Mouse (Mus musculus) CH12.LX (cell line): ENCODE data around the gene Krt23. TPM values are rescaled to one million over a fixed set of nuclear protein-coding genes. Genes with fewer than 3 reads are reported as not detected.

Experiments used
- DNase-seq: peaks from one replicate; pipeline ENCODE4 v3.0.0-alpha.2; 2013; ENCODE audit errors: extremely low read depth
- H3K27ac ChIP-seq: 2 replicates; pipeline ENCODE4 v1.5.1; 2012; ENCODE audit warnings: low read depth, mild to moderate bottlenecking, control low read depth, moderate library complexity; ENCODE audit not compliant: insufficient read depth
- H3K27me3 ChIP-seq: replicated peaks from 2 replicates; pipeline ENCODE3; 2012; ENCODE audit warnings: inconsistent platforms
- H3K36me3 ChIP-seq, 2 experiments: replicated peaks in 1 of 2; 2 replicates each; pipeline versions ENCODE3 to v1.6.1; 2012; ENCODE audit warnings: inconsistent platforms in 1 of 2, low read length in 1 of 2, mild to moderate bottlenecking in 1 of 2, mixed read lengths in 1 of 2, moderate library complexity in 1 of 2; ENCODE audit not compliant: control insufficient read depth in 1 of 2, insufficient read depth in 1 of 2
- H3K4me1 ChIP-seq, 2 experiments: 2 replicates each; pipeline ENCODE4 v1.6.1; 2012; ENCODE audit warnings: inconsistent platforms in 1 of 2, moderate library complexity in 1 of 2; ENCODE audit not compliant: insufficient read depth in 2 of 2, control insufficient read depth in 1 of 2
- H3K4me2 ChIP-seq: 2 replicates; pipeline ENCODE4 v1.6.1; 2012; ENCODE audit warnings: low read depth, mild to moderate bottlenecking, control low read depth; ENCODE audit not compliant: poor library complexity, insufficient read depth, severe bottlenecking
- H3K4me3 ChIP-seq, 3 experiments: fragments of 150-350 bp in 1 of 3; sonication (generic) in 1 of 3; replicated peaks in 1 of 3; 2 replicates each; pipeline versions ENCODE3 to v1.5.1; 2011 to 2012; ENCODE audit warnings: low read depth in 2 of 3, low read length in 2 of 3, mild to moderate bottlenecking in 2 of 3, moderate library complexity in 2 of 3, control low read depth in 1 of 3, improper control_type of control experiment in 1 of 3, inconsistent platforms in 1 of 3, mixed read lengths in 1 of 3; ENCODE audit not compliant: poor library complexity in 1 of 3
- H3K79me2 ChIP-seq: replicated peaks from 2 replicates; pipeline ENCODE4 v1.6.1; 2012; ENCODE audit warnings: mild to moderate bottlenecking, moderate library complexity; ENCODE audit not compliant: control insufficient read depth, poor library complexity, insufficient read depth, severe bottlenecking; ENCODE audit errors: extremely low read depth
- H3K9ac ChIP-seq: 2 replicates; pipeline ENCODE4 v1.6.1; 2012; ENCODE audit warnings: low read depth, mild to moderate bottlenecking, control low read depth, moderate library complexity; ENCODE audit not compliant: insufficient read depth
- H3K9me3 ChIP-seq: replicated peaks from 2 replicates; pipeline ENCODE3; 2012; ENCODE audit warnings: low read length, inconsistent platforms, mixed read lengths
- BHLHE40 ChIP-seq: IDR thresholded peaks from 2 replicates; pipeline ENCODE4 v1.6.1; 2011; ENCODE audit warnings: mild to moderate bottlenecking, low read depth, low read length, improper control_type of control experiment
- CTCF ChIP-seq, 2 experiments: IDR thresholded peaks in 1 of 2; conservative IDR thresholded peaks in 1 of 2; 2 replicates each; pipeline ENCODE4 v1.5.1; 2011 to 2012; ENCODE audit warnings: low read depth in 2 of 2, low read length in 2 of 2, improper control_type of control experiment in 1 of 2, inconsistent platforms in 1 of 2, mild to moderate bottlenecking in 1 of 2, moderate library complexity in 1 of 2
- E2F4 ChIP-seq: IDR thresholded peaks from 2 replicates; pipeline ENCODE4 v1.6.1; 2011; ENCODE audit warnings: low read depth, low read length, improper control_type of control experiment; ENCODE audit not compliant: insufficient replicate concordance
- ELF1 ChIP-seq: IDR thresholded peaks from 2 replicates; pipeline ENCODE4 v1.6.1; 2014; ENCODE audit warnings: low read depth, mild to moderate bottlenecking, inconsistent platforms, low read length, improper control_type of control experiment
- IRF4 ChIP-seq: IDR thresholded peaks from 2 replicates; pipeline ENCODE4 v1.6.1; 2014; ENCODE audit warnings: low read depth, mild to moderate bottlenecking, inconsistent platforms, low read length, improper control_type of control experiment
- JUND ChIP-seq: conservative IDR thresholded peaks from 2 replicates; pipeline ENCODE4 v1.6.1; 2011; ENCODE audit warnings: low read depth, low read length, improper control_type of control experiment
- KAT2A ChIP-seq: IDR thresholded peaks from 2 replicates; pipeline ENCODE4 v1.6.1; 2012; ENCODE audit warnings: low read length, improper control_type of control experiment, inconsistent platforms; ENCODE audit not compliant: insufficient replicate concordance
- MAFK ChIP-seq: IDR thresholded peaks from 2 replicates; pipeline ENCODE4 v1.6.1; 2011; ENCODE audit warnings: low read length, improper control_type of control experiment; ENCODE audit not compliant: insufficient replicate concordance
- MAX ChIP-seq: IDR thresholded peaks from 2 replicates; pipeline ENCODE4 v1.6.1; 2011; ENCODE audit warnings: low read length, improper control_type of control experiment
- MAZ ChIP-seq: IDR thresholded peaks from 2 replicates; pipeline ENCODE4 v1.6.1; 2012; ENCODE audit warnings: low read depth, mild to moderate bottlenecking, inconsistent platforms, low read length, improper control_type of control experiment, moderate library complexity
- MEF2A ChIP-seq: IDR thresholded peaks from 2 replicates; pipeline ENCODE4 v1.6.1; 2014; ENCODE audit warnings: low read depth, mild to moderate bottlenecking, inconsistent platforms, low read length, improper control_type of control experiment, borderline replicate concordance
- MXI1 ChIP-seq: IDR thresholded peaks from 2 replicates; pipeline ENCODE4 v1.6.1; 2011; ENCODE audit warnings: mild to moderate bottlenecking, low read depth, low read length, improper control_type of control experiment
- MYC ChIP-seq: IDR thresholded peaks from 2 replicates; pipeline ENCODE4 v1.6.1; 2011; ENCODE audit warnings: low read depth, mild to moderate bottlenecking, improper control_type of control experiment, low read length
- NRF1 ChIP-seq: IDR thresholded peaks from 2 replicates; pipeline ENCODE4 v1.6.1; 2014; ENCODE audit warnings: low read depth, mild to moderate bottlenecking, inconsistent platforms, low read length, improper control_type of control experiment, moderate library complexity
- PAX5 ChIP-seq: IDR thresholded peaks from 2 replicates; pipeline ENCODE4 v1.6.1; 2012; ENCODE audit warnings: low read length, inconsistent platforms, mixed read lengths
- POLR2A ChIP-seq: IDR thresholded peaks from 2 replicates; pipeline ENCODE4 v1.6.1; 2011; ENCODE audit warnings: low read depth, mild to moderate bottlenecking, improper control_type of control experiment, low read length
- POLR2AphosphoS2 ChIP-seq: IDR thresholded peaks from 2 replicates; pipeline ENCODE4 v1.6.1; 2011; ENCODE audit warnings: low read depth, low read length, improper control_type of control experiment
- RAD21 ChIP-seq: IDR thresholded peaks from 2 replicates; pipeline ENCODE4 v1.6.1; 2011; ENCODE audit warnings: low read depth, mild to moderate bottlenecking, low read length, improper control_type of control experiment, moderate library complexity
- RCOR1 ChIP-seq: conservative IDR thresholded peaks from 2 replicates; pipeline ENCODE4 v1.6.1; 2012; ENCODE audit warnings: low read depth, mild to moderate bottlenecking, inconsistent platforms, low read length, improper control_type of control experiment
- SIN3A ChIP-seq: IDR thresholded peaks from 2 replicates; pipeline ENCODE4 v1.6.1; 2012; ENCODE audit warnings: low read length, improper control_type of control experiment, inconsistent platforms
- SMC3 ChIP-seq: IDR thresholded peaks from 2 replicates; pipeline ENCODE4 v1.6.1; 2011; ENCODE audit warnings: low read depth, low read length, improper control_type of control experiment
- TBP ChIP-seq: conservative IDR thresholded peaks from 2 replicates; pipeline ENCODE4 v1.6.1; 2011; ENCODE audit warnings: low read depth, low read length, improper control_type of control experiment
- TCF12 ChIP-seq: IDR thresholded peaks from 2 replicates; pipeline ENCODE4 v1.6.1; 2014; ENCODE audit warnings: low read depth, mild to moderate bottlenecking, inconsistent platforms, low read length, improper control_type of control experiment
- ZC3H11A ChIP-seq: IDR thresholded peaks from 2 replicates; pipeline ENCODE4 v1.6.1; 2012; ENCODE audit warnings: low read depth, mild to moderate bottlenecking, inconsistent platforms, low read length, improper control_type of control experiment
- ZKSCAN1 ChIP-seq: IDR thresholded peaks from 2 replicates; pipeline ENCODE4 v1.6.1; 2012; ENCODE audit warnings: low read depth, inconsistent platforms, low read length, improper control_type of control experiment, borderline replicate concordance
- ZMIZ1 ChIP-seq: IDR thresholded peaks from 2 replicates; pipeline ENCODE4 v1.6.1; 2012; ENCODE audit warnings: low read depth, mild to moderate bottlenecking, inconsistent platforms, low read length, improper control_type of control experiment
- ZNF384 ChIP-seq: IDR thresholded peaks from 2 replicates; pipeline ENCODE4 v1.6.1; 2012; ENCODE audit warnings: low read depth, low read length, improper control_type of control experiment, inconsistent platforms
- dilution Hi-C: fragments of 300-500 bp; cut with MboI; formaldehyde crosslinking; loops from 2 replicates; pipeline ENCODE4 v1.14.3; 2020; ENCODE audit warnings: low sequenced_read_pairs; ENCODE audit not compliant: extremely low pct_unique_long_range_greater_than_20kb, extremely low pct_ligation_motif_present
- in situ Hi-C: fragments of 300-500 bp; cut with MboI; formaldehyde crosslinking; loops from 3 replicates; pipeline ENCODE4 v1.14.3; 2019; ENCODE audit warnings: low sequenced_read_pairs, low pct_ligation_motif_present, low pct_unique_long_range_greater_than_20kb, mixed read lengths
- polyA plus RNA-seq: library from polyadenylated mRNA; unstranded; fragments of >175 nt; gene quantifications from 2 replicates; pipeline ENCODE4 v1.2.1, GENCODE M21; 2012; ENCODE audit warnings: low read depth; ENCODE audit not compliant: insufficient read length
- total RNA-seq, 2 experiments: library from RNA; depleted of rRNA; stranded (reverse); fragments of 300-350 nt in 1 of 2; fragments of >200 nt in 1 of 2; gene quantifications; 2 replicates each; pipeline ENCODE4 v1.2.3; 2012 to 2014

Gene Krt23
- total and polyA plus RNA-seq, 3 experiments = not detected

GRCm38 (mm10) chr11:99454044-99454443 is 38.9 kb downstream of the Krt23 start:
- no peaks in the 10 kb centered on the region for H3K36me3 ChIP-seq
- in situ Hi-C loops = no loop called here
- no peak for DNase-seq

GRCm38 (mm10) chr11:99448769-99449168 is 44.2 kb downstream of the Krt23 start:
- dilution Hi-C loops (no loop called here), in situ Hi-C loops (no loop called here)
- Histone ChIP-seq H3K4me2 (no peak overlapping the region), H3K4me3 (no peak overlapping the region), H3K79me2 (no peaks in the 10 kb centered on the region), H3K27me3 (peaks cover 90% of the 10 kb centered on the region), H3K9ac (no peak overlapping the region), H3K27ac (no peak overlapping the region), H3K4me1 (no peaks in the 10 kb centered on the region), H3K36me3 (no peaks in the 10 kb centered on the region), H3K9me3 (peaks cover 6% of the 10 kb centered on the region)
- DNase-seq = no peak
- TF ChIP-seq PAX5 = no peak
- no peak for TF ChIP-seq SMC3
- TF ChIP-seq CTCF (conservative IDR thresholded peaks at IDR 0.05 in 1 of 2, IDR thresholded peaks at IDR 0.05 in 1 of 2; ENCODE audit: low read depth in 2 of 2, low read length in 2 of 2) = no peak
- no peak for TF ChIP-seq JUND
- no peak for TF ChIP-seq RAD21
- no peak for TF ChIP-seq E2F4
- TF ChIP-seq IRF4 = no peak
- TF ChIP-seq POLR2A = no peak
- no peak for TF ChIP-seq MXI1
- no peak for TF ChIP-seq MAX
- no peak for TF ChIP-seq MAZ
- no peak for TF ChIP-seq TBP
- TF ChIP-seq ELF1 = no peak
- no peak for TF ChIP-seq MYC
- no peak for TF ChIP-seq TCF12
- no peak for TF ChIP-seq NRF1
- no peak for TF ChIP-seq KAT2A
- no peak for TF ChIP-seq BHLHE40
- TF ChIP-seq ZC3H11A = no peak
- TF ChIP-seq POLR2AphosphoS2 = no peak

More at GRCm38 (mm10) chr11:99454044-99454443, 38.9 kb downstream of the Krt23 start:
- Histone ChIP-seq H3K4me3 (no peak overlapping the region), H3K79me2 (no peaks in the 10 kb centered on the region), H3K4me2 (no peak overlapping the region), H3K27ac (no peak overlapping the region), H3K27me3 (peaks cover 69% of the 10 kb centered on the region), H3K9me3 (no peaks in the 10 kb centered on the region), H3K9ac (no peak overlapping the region), H3K4me1 (peaks cover 0 to 3% of the 10 kb centered on the region in 2 experiments; a peak in 2 of 4 replicates)
- TF ChIP-seq POLR2A = no peak
- TF ChIP-seq ZNF384 = no peak
- no peak for TF ChIP-seq RCOR1
- no peak for TF ChIP-seq ZKSCAN1
- TF ChIP-seq TBP = no peak
- TF ChIP-seq MEF2A = no peak
- no peak for TF ChIP-seq ZMIZ1
- no peak for TF ChIP-seq RAD21
- no peak for TF ChIP-seq IRF4
- no peak for TF ChIP-seq ZC3H11A
- no peak for TF ChIP-seq MAFK
- TF ChIP-seq SIN3A = no peak
- dilution Hi-C loops = no loop called here
